9 mouse cellular contexts compared by ENCODE assay signal in genomic region chr1:185205090-185205489, GRCm38 (mm10). TPM values are rescaled to one million over a fixed set of nuclear protein-coding genes. Genes with fewer than 3 reads are reported as not detected.
A peak's percentile ranks its signal among the peaks of the same experiment; 100 is the strongest.
DNase-seq lines count a peak whose midpoint lies in the region; ATAC-seq and TF ChIP-seq lines count a peak whose summit lies in the region.
"Had no signal": no experiment of that assay in that cellular context is flagged by ENCODE, and none has a peak within 500 bp of the region (broad histone marks: within the 10 kb centered on the region; RNA-seq: fewer than 3 reads in every experiment).

No protein-coding gene starts in this region.

- TF ChIP-seq EP300 in heart, postnatal 0 days (IDR thresholded peaks at IDR 0.05; ENCODE audit: low read depth) = no peak

- TF ChIP-seq CTCF in gastrocnemius, adult 2 months (IDR thresholded peaks at IDR 0.05) = no peak
- TF ChIP-seq CTCF in heart, postnatal 0 days (IDR thresholded peaks at IDR 0.05; ENCODE audit: low read depth) = no peak

- intact Hi-C loops in gastrocnemius, adult 2 months (cut with DNase I) = no loop called here
- intact Hi-C loops in gastrocnemius, postnatal 36 days (cut with DNase I) = no loop called here

- H3K4me3 ChIP-seq in gastrocnemius, adult 2 months = peak overlapping the region; percentile 94
- peak overlapping the region; percentile 79; the same call in 1 of the 2 replicates for H3K4me3 ChIP-seq in heart, postnatal 0 days (ENCODE audit: low read depth, low read length)
- H3K4me3 ChIP-seq in macrophage (ENCODE audit: inconsistent target) = peak overlapping the region; percentile 98

- H3K4me2 ChIP-seq in heart, postnatal 0 days (ENCODE audit: low read depth, low read length) = peak overlapping the region; percentile 78

- no peak overlapping the region for H3K9ac ChIP-seq in heart, postnatal 0 days (replicated peaks; ENCODE audit: low read depth, low read length)

- no peaks in the 10 kb centered on the region for H3K9me3 ChIP-seq in heart, postnatal 0 days (replicated peaks; ENCODE audit: control insufficient read depth, low read length)

- H3K79me2 ChIP-seq in macrophage (ENCODE audit: inconsistent target) = peaks cover 55% of the 10 kb centered on the region

- H3K4me1 ChIP-seq in heart, postnatal 0 days (ENCODE audit: control insufficient read depth, insufficient read depth) = peaks cover 4% of the 10 kb centered on the region; the same call in 1 of the 2 replicates

- no peak overlapping the region for H3K27ac ChIP-seq in gastrocnemius, adult 2 months
- no peak overlapping the region for H3K27ac ChIP-seq in heart, postnatal 0 days (ENCODE audit: low read depth)
- peak overlapping the region; percentile 92 for H3K27ac ChIP-seq in macrophage

- H3K27me3 ChIP-seq in heart, postnatal 0 days (ENCODE audit: control insufficient read depth, insufficient read depth, low read length) = no peaks in the 10 kb centered on the region
- H3K27me3 ChIP-seq: Patski had no signal

- ATAC-seq in heart, postnatal 0 days (ENCODE audit: insufficient read depth, low read depth) = no peak

- no peaks in the 10 kb centered on the region; the same call in 1 of the 2 replicates for H3K36me3 ChIP-seq in heart, postnatal 0 days (replicated peaks; ENCODE audit: control insufficient read depth, insufficient read depth, low read length)
- no peaks in the 10 kb centered on the region for H3K36me3 ChIP-seq in macrophage (ENCODE audit: inconsistent target)

- no peak for DNase-seq in gastrocnemius, adult 2 months
- no peak for DNase-seq in gastrocnemius, postnatal 36 days
- DNase-seq in MEL-GATA-1-ER (ENCODE audit: extremely low read depth, low read depth) = peak; percentile 63
- DNase-seq in heart, postnatal 0 days (ENCODE audit: low spot score) = peak; percentile 33
- DNase-seq in urinary bladder, postnatal 4 days (ENCODE audit: low spot score in 2 of 2) = no peak
- no peak for DNase-seq in cerebellum, postnatal 10 days
- DNase-seq in testis, postnatal 14 days (ENCODE audit: low spot score) = no peak

- 49% methylated on average over 8 of the region's 8 CpGs for WGBS in heart, postnatal 0 days
- 15% methylated on average over 8 of the region's 8 CpGs for WGBS in macrophage (ENCODE audit: missing documents)

RNA-seq across cellular contexts. Expression of gene Rab3gap2, which starts 1.2 kb away (rescaled TPM):
- total RNA-seq in gastrocnemius, adult 2 months (2021) = 10 to 100 TPM; 18.1 to 18.5 TPM
- total RNA-seq in gastrocnemius, postnatal 36 days (2021) = 10 to 100 TPM; 14.7 to 17.1 TPM
- total RNA-seq in heart, postnatal 0 days (2014; rRNA removed; ENCODE audit: low replicate concordance) = 15.5 and 18.6 TPM in 2 replicates
- polyA plus RNA-seq in heart, postnatal 0 days (2015; fragmentation: Nextera tagmentation; extraction: Ambion mirVana) = 9.5 and 11.1 TPM in 2 replicates
- 100 to 1,000 TPM in 25 of 26 experiments, 10 to 100 TPM in 1; 78.3 to 649 (median 315) TPM for total RNA-seq in macrophage (2018; cell fraction: chromatin; rRNA removed)
- 10 to 100 TPM; 44.8 to 85.2 (median 66.4) TPM for total RNA-seq in macrophage (2018; cell fraction: cytosol; rRNA removed)
- 100 to 1,000 TPM in 25 of 26 experiments, 10 to 100 TPM in 1; 91.8 to 346 (median 183) TPM for total RNA-seq in macrophage (2018; cell fraction: nucleus; rRNA removed)
- 38.2 to 47.1 TPM (median 46.8 TPM) in 3 replicates for polyA plus RNA-seq in macrophage (2018)

Comparison
In these comparisons a context has a peak if more than half of its experiments do, and no peak if none do; other contexts are left out.
1. DNase-seq: peak in MEL-GATA-1-ER (single experiment) and heart, postnatal 0 days (single experiment); none in gastrocnemius, adult 2 months (single experiment), gastrocnemius, postnatal 36 days (0 of 2), urinary bladder, postnatal 4 days (0 of 2), cerebellum, postnatal 10 days (0 of 2) and testis, postnatal 14 days (single experiment).
2. Peak in every context shown above with its lines, with median percentiles within 50 percentile points of each other: H3K4me3 ChIP-seq.